Mouse (Mus musculus): ENCODE data around the gene Gdpgp1. TPM values are rescaled to one million over a fixed set of nuclear protein-coding genes. Genes with fewer than 3 reads are reported as not detected.

Gdpgp1 gene
- total and polyA plus RNA-seq, 3 experiments, result 3.7 to 10.2 (median 5.9) TPM

DNA sequence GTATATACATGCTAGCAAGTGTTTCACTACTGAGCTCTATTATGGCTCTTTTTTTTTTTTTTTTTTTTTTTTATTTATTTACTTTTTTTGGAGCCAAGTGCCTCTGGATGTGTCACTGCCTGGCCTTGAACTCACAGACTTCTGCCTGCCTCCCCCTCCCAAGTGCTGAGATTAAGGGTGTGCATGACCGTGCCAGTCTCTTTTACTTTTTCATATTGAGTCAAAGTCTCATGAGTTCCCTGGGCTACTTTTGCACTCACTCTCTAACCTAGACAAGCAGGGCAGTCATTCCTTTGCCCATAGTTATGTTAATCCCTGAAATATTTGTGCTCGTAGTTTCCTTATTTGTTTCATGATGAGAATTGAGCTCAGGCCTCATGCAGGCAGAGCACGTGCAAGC lies 49.0 kb downstream of the Gdpgp1 start:
- no peak for DNase-seq (ENCODE audit: low spot score)
- peaks cover 97% of the 10 kb centered on the region for H3K36me3 ChIP-seq (replicated peaks)

DNA sequence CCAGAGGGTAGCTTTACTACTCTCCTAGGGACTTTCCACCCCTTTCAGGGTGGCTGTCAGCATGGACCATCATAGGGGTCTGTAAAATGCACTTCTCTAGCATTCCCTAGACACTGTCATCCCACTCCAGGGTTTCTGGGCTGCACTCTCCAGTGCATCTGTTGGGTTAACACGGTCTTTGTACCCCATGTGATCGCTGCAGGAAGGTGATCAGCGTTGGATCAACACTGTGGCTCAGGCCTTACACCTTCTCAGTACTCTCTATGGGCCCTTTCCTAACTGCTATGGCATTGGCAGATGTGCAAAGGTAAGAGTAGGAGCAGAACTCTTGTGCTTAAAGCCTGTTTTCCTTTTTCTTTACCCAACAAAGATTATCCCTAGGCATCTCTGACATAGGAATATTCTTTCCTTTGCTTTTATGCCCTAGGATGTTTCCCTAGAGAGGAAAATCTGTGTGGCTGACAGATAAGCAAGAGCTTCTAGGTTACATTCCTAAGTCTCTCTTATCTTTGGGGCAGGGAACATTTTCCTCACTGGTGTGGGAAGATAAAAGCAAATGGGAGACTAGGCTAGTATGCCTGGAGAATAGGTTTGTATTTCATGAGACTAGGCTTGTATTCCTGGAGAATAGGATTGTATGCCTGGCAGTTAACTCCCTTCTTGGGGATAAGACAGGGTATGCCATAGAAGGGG lies 50.7 kb downstream of the Gdpgp1 start:
- Histone ChIP-seq H3K36me3 (replicated peaks) (peaks cover 97% of the 10 kb centered on the region), H3K4me3 (ENCODE audit: low read depth, low read length) (no peak overlapping the region), H3K4me1 (ENCODE audit: insufficient read depth, low read depth, low read length) (no peaks in the 10 kb centered on the region; the same call in 1 of the 2 replicates), H3K9me3 (replicated peaks) (no peaks in the 10 kb centered on the region), H3K27me3 (ENCODE audit: insufficient read depth, low read length) (no peaks in the 10 kb centered on the region)
- ATAC-seq (ENCODE audit: extremely low read depth, insufficient number of reproducible peaks, low FRiP score, poor library complexity, severe bottlenecking) (no peak), DNase-seq (ENCODE audit: low spot score) (no peak)
- TF ChIP-seq GATA1 (IDR thresholded peaks at IDR 0.05; ENCODE audit: borderline replicate concordance, low read length) (no peak), TAL1 (conservative IDR thresholded peaks at IDR 0.05; ENCODE audit: low read depth, low read length) (no peak), POLR2AphosphoS5 (IDR thresholded peaks at IDR 0.05; ENCODE audit: insufficient replicate concordance, low read depth, low read length) (no peak), CTCF (IDR thresholded peaks at IDR 0.05; ENCODE audit: low read depth, low read length) (no peak), GATA2 (IDR thresholded peaks at IDR 0.05; ENCODE audit: borderline replicate concordance, low read depth, low read length) (no peak)

More for the DNA sequence above, 49.0 kb downstream of the Gdpgp1 start:
- no peak for ATAC-seq (ENCODE audit: extremely low read depth, insufficient number of reproducible peaks, low FRiP score, poor library complexity, severe bottlenecking)
- Histone ChIP-seq H3K4me1 (ENCODE audit: insufficient read depth, low read depth, low read length) (no peaks in the 10 kb centered on the region; the same call in 1 of the 2 replicates), H3K27me3 (ENCODE audit: insufficient read depth, low read length) (no peaks in the 10 kb centered on the region), H3K9me3 (replicated peaks) (no peaks in the 10 kb centered on the region), H3K4me3 (ENCODE audit: low read depth, low read length) (no peak overlapping the region)
- TF ChIP-seq CTCF (IDR thresholded peaks at IDR 0.05; ENCODE audit: low read depth, low read length), result no peak
- TF ChIP-seq GATA2 (IDR thresholded peaks at IDR 0.05; ENCODE audit: borderline replicate concordance, low read depth, low read length), result no peak
- TF ChIP-seq POLR2AphosphoS5 (IDR thresholded peaks at IDR 0.05; ENCODE audit: insufficient replicate concordance, low read depth, low read length), result no peak
- no peak for TF ChIP-seq GATA1 (IDR thresholded peaks at IDR 0.05; ENCODE audit: borderline replicate concordance, low read length)
- no peak for TF ChIP-seq TAL1 (conservative IDR thresholded peaks at IDR 0.05; ENCODE audit: low read depth, low read length)

DNA sequence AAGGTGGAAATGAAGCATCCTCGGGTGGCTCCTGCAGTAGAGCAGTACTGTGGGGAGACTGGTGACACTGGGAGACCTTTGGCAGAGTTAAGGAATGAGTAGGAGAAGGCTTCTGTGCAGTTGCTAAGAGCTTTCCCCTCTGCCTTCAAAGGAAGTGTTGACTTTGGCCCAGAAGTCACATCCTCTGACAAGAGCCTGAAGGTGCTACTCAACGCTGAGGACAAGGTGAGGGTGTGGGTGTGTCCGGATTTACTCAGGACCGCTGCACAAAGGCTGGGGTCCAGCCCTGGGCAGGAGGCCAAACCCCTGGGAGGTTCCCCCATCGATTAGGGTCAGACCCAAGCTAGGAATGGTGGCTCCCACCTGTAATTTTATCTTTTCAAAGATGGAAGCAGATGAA lies 51.7 kb downstream of the Gdpgp1 start:
- TF ChIP-seq GATA1 (IDR thresholded peaks at IDR 0.05; ENCODE audit: borderline replicate concordance, low read length), result no peak
- no peak for TF ChIP-seq POLR2AphosphoS5 (IDR thresholded peaks at IDR 0.05; ENCODE audit: insufficient replicate concordance, low read depth, low read length)
- no peak for TF ChIP-seq TAL1 (conservative IDR thresholded peaks at IDR 0.05; ENCODE audit: low read depth, low read length)
- no peak for TF ChIP-seq GATA2 (IDR thresholded peaks at IDR 0.05; ENCODE audit: borderline replicate concordance, low read depth, low read length)
- no peak for TF ChIP-seq CTCF (IDR thresholded peaks at IDR 0.05; ENCODE audit: low read depth, low read length)
- Histone ChIP-seq H3K36me3 (replicated peaks) (peaks cover 95% of the 10 kb centered on the region), H3K4me1 (ENCODE audit: insufficient read depth, low read depth, low read length) (no peaks in the 10 kb centered on the region; the same call in 1 of the 2 replicates), H3K4me3 (ENCODE audit: low read depth, low read length) (no peak overlapping the region), H3K27me3 (ENCODE audit: insufficient read depth, low read length) (no peaks in the 10 kb centered on the region), H3K9me3 (replicated peaks) (no peaks in the 10 kb centered on the region)
- DNase-seq (ENCODE audit: low spot score) (no peak), ATAC-seq (ENCODE audit: extremely low read depth, insufficient number of reproducible peaks, low FRiP score, poor library complexity, severe bottlenecking) (no peak)

GRCm38 (mm10) chr7:80285725-80286124 lies 53.1 kb downstream of the Gdpgp1 start:
- ATAC-seq (ENCODE audit: extremely low read depth, insufficient number of reproducible peaks, low FRiP score, poor library complexity, severe bottlenecking), result no peak
- no peak overlapping the region for H3K4me3 ChIP-seq (ENCODE audit: low read depth, low read length)
- no peak for TF ChIP-seq TAL1 (conservative IDR thresholded peaks at IDR 0.05; ENCODE audit: low read depth, low read length)
- TF ChIP-seq GATA1 (IDR thresholded peaks at IDR 0.05; ENCODE audit: borderline replicate concordance, low read length), result no peak
- no peak for TF ChIP-seq CTCF (IDR thresholded peaks at IDR 0.05; ENCODE audit: low read depth, low read length)
- TF ChIP-seq POLR2AphosphoS5 (IDR thresholded peaks at IDR 0.05; ENCODE audit: insufficient replicate concordance, low read depth, low read length), result no peak
- no peak for TF ChIP-seq GATA2 (IDR thresholded peaks at IDR 0.05; ENCODE audit: borderline replicate concordance, low read depth, low read length)
- H3K4me1 ChIP-seq (ENCODE audit: insufficient read depth, low read depth, low read length), result no peaks in the 10 kb centered on the region; the same call in 1 of the 2 replicates
- no peaks in the 10 kb centered on the region for H3K27me3 ChIP-seq (ENCODE audit: insufficient read depth, low read length)
- H3K9me3 ChIP-seq (replicated peaks), result no peaks in the 10 kb centered on the region
- no peak for DNase-seq (ENCODE audit: low spot score)
- peaks cover 95% of the 10 kb centered on the region for H3K36me3 ChIP-seq (replicated peaks)

DNA sequence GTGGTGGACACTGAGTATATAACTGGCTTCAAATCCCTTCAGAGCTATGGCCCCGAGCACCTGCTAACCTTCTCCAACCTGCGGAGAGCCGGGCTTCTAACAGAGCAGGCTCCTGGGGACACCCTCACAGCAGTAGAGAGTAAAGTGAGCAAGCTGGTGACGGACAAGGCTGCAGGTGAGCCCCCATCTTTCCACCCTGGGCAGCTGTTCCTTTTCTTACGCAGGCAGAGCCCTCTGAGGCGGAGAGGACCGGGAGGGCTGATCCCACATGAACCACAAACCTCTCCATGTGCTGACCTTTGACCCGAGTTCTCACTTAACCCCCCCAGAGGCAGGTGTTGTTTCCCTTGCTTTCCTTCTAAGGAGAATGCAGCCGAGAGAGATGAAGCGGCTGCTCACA lies 55.1 kb downstream of the Gdpgp1 start:
- Histone ChIP-seq H3K36me3 (replicated peaks) (peaks cover 92% of the 10 kb centered on the region), H3K4me3 (ENCODE audit: low read depth, low read length) (no peak overlapping the region), H3K4me1 (ENCODE audit: insufficient read depth, low read depth, low read length) (no peaks in the 10 kb centered on the region; the same call in 1 of the 2 replicates), H3K27me3 (ENCODE audit: insufficient read depth, low read length) (no peaks in the 10 kb centered on the region), H3K9me3 (replicated peaks) (no peaks in the 10 kb centered on the region)
- DNase-seq (ENCODE audit: low spot score) (no peak), ATAC-seq (ENCODE audit: extremely low read depth, insufficient number of reproducible peaks, low FRiP score, poor library complexity, severe bottlenecking) (no peak)
- TF ChIP-seq GATA2 (IDR thresholded peaks at IDR 0.05; ENCODE audit: borderline replicate concordance, low read depth, low read length) (no peak), GATA1 (IDR thresholded peaks at IDR 0.05; ENCODE audit: borderline replicate concordance, low read length) (no peak), TAL1 (conservative IDR thresholded peaks at IDR 0.05; ENCODE audit: low read depth, low read length) (no peak), CTCF (IDR thresholded peaks at IDR 0.05; ENCODE audit: low read depth, low read length) (no peak), POLR2AphosphoS5 (IDR thresholded peaks at IDR 0.05; ENCODE audit: insufficient replicate concordance, low read depth, low read length) (no peak)

Other genes with a start within 250 kb of the Gdpgp1 start
- 25.1 and 38.6 TPM in 2 replicates for gene Zfp710, start 208.1 kb upstream of the Gdpgp1 start, total RNA-seq (2014; fragmentation: Nextera tagmentation)
- 10.7 and 13.1 TPM in 2 replicates for gene Zfp710, start 208.1 kb upstream of the Gdpgp1 start, total RNA-seq (2017)
- gene Zfp710, start 208.1 kb upstream of the Gdpgp1 start, polyA plus RNA-seq (2012), result 53.7 and 54.3 TPM in 2 replicates
- 58.5 and 87.5 TPM in 2 replicates for gene Idh2, start 117.5 kb upstream of the Gdpgp1 start, total RNA-seq (2014; fragmentation: Nextera tagmentation)
- 98.7 and 106 TPM in 2 replicates for gene Idh2, start 117.5 kb upstream of the Gdpgp1 start, total RNA-seq (2017)
- 90.0 and 114 TPM in 2 replicates for gene Idh2, start 117.5 kb upstream of the Gdpgp1 start, polyA plus RNA-seq (2012)
- 35.6 and 69.0 TPM in 2 replicates for gene Sema4b, start 46.0 kb upstream of the Gdpgp1 start, total RNA-seq (2014; fragmentation: Nextera tagmentation)
- gene Sema4b, start 46.0 kb upstream of the Gdpgp1 start, total RNA-seq (2017), result 21.7 and 23.9 TPM in 2 replicates
- gene Sema4b, start 46.0 kb upstream of the Gdpgp1 start, polyA plus RNA-seq (2012), result 19.0 and 26.5 TPM in 2 replicates
- 35.2 and 44.2 TPM in 2 replicates for gene Cib1, start 52 bp upstream of the Gdpgp1 start, total RNA-seq (2014; fragmentation: Nextera tagmentation)
- 82.9 and 124 TPM in 2 replicates for gene Cib1, start 52 bp upstream of the Gdpgp1 start, total RNA-seq (2017)
- gene Cib1, start 52 bp upstream of the Gdpgp1 start, polyA plus RNA-seq (2012), result 43.6 and 49.6 TPM in 2 replicates
- 1.5 and 3.7 TPM in 2 replicates for gene Ttll13, start 13.5 kb downstream of the Gdpgp1 start, total RNA-seq (2014; fragmentation: Nextera tagmentation)
- gene Ttll13, start 13.5 kb downstream of the Gdpgp1 start, total RNA-seq (2017), result 0.35 and 3.3 TPM in 2 replicates
- 0.13 and 0.26 TPM in 2 replicates for gene Ttll13, start 13.5 kb downstream of the Gdpgp1 start, polyA plus RNA-seq (2012)
- gene Ngrn, start 28.4 kb downstream of the Gdpgp1 start, total RNA-seq (2014; fragmentation: Nextera tagmentation), result 40.6 and 61.3 TPM in 2 replicates
- gene Ngrn, start 28.4 kb downstream of the Gdpgp1 start, total RNA-seq (2017), result 76.2 and 82.7 TPM in 2 replicates
- 41.9 and 43.6 TPM in 2 replicates for gene Ngrn, start 28.4 kb downstream of the Gdpgp1 start, polyA plus RNA-seq (2012)
- gene Vps33b, start 36.8 kb downstream of the Gdpgp1 start, total RNA-seq (2014; fragmentation: Nextera tagmentation), result 50.7 and 77.5 TPM in 2 replicates
- gene Vps33b, start 36.8 kb downstream of the Gdpgp1 start, total RNA-seq (2017), result 29.7 and 33.2 TPM in 2 replicates
- 4.1 and 4.3 TPM in 2 replicates for gene Vps33b, start 36.8 kb downstream of the Gdpgp1 start, polyA plus RNA-seq (2012)
- gene Prc1, start 61.6 kb downstream of the Gdpgp1 start, total RNA-seq (2014; fragmentation: Nextera tagmentation), result 188 and 229 TPM in 2 replicates
- gene Prc1, start 61.6 kb downstream of the Gdpgp1 start, total RNA-seq (2017), result 158 and 161 TPM in 2 replicates
- 13.4 and 14.6 TPM in 2 replicates for gene Prc1, start 61.6 kb downstream of the Gdpgp1 start, polyA plus RNA-seq (2012)
- 22.7 and 25.8 TPM in 2 replicates for gene Rccd1, start 91.6 kb downstream of the Gdpgp1 start, total RNA-seq (2014; fragmentation: Nextera tagmentation)
- gene Rccd1, start 91.6 kb downstream of the Gdpgp1 start, total RNA-seq (2017), result 27.8 and 28.7 TPM in 2 replicates
- 12.5 and 14.3 TPM in 2 replicates for gene Rccd1, start 91.6 kb downstream of the Gdpgp1 start, polyA plus RNA-seq (2012)
- gene Unc45a, start 108.1 kb downstream of the Gdpgp1 start, total RNA-seq (2014; fragmentation: Nextera tagmentation), result 14.9 and 19.9 TPM in 2 replicates
- gene Unc45a, start 108.1 kb downstream of the Gdpgp1 start, total RNA-seq (2017), result 24.1 and 27.1 TPM in 2 replicates
- 37.4 and 39.0 TPM in 2 replicates for gene Unc45a, start 108.1 kb downstream of the Gdpgp1 start, polyA plus RNA-seq (2012)
- 64.8 and 66.3 TPM in 2 replicates for gene Hddc3, start 110.2 kb downstream of the Gdpgp1 start, total RNA-seq (2014; fragmentation: Nextera tagmentation)
- gene Hddc3, start 110.2 kb downstream of the Gdpgp1 start, total RNA-seq (2017), result 114 and 124 TPM in 2 replicates
- 48.9 and 55.0 TPM in 2 replicates for gene Hddc3, start 110.2 kb downstream of the Gdpgp1 start, polyA plus RNA-seq (2012)
- 58.7 and 63.1 TPM in 2 replicates for gene Man2a2, start 138.5 kb downstream of the Gdpgp1 start, total RNA-seq (2014; fragmentation: Nextera tagmentation)
- gene Man2a2, start 138.5 kb downstream of the Gdpgp1 start, total RNA-seq (2017), result 49.3 and 57.3 TPM in 2 replicates
- gene Man2a2, start 138.5 kb downstream of the Gdpgp1 start, polyA plus RNA-seq (2012), result 31.7 and 37.0 TPM in 2 replicates
- 1.5 and 2.7 TPM in 2 replicates for gene Fes, start 155.1 kb downstream of the Gdpgp1 start, total RNA-seq (2014; fragmentation: Nextera tagmentation)
- gene Fes, start 155.1 kb downstream of the Gdpgp1 start, total RNA-seq (2017), result 5.4 TPM in 2 replicates
- gene Fes, start 155.1 kb downstream of the Gdpgp1 start, polyA plus RNA-seq (2012), result 3.4 and 4.9 TPM in 2 replicates
- gene Furin, start 172.6 kb downstream of the Gdpgp1 start, total RNA-seq (2014; fragmentation: Nextera tagmentation), result 25.1 and 26.0 TPM in 2 replicates
- gene Furin, start 172.6 kb downstream of the Gdpgp1 start, total RNA-seq (2017), result 16.2 and 21.3 TPM in 2 replicates
- 30.4 and 33.0 TPM in 2 replicates for gene Furin, start 172.6 kb downstream of the Gdpgp1 start, polyA plus RNA-seq (2012)

All from G1E (cell line).